Mouse (Mus musculus): ENCODE data around the gene Clstn3. TPM values are rescaled to one million over a fixed set of nuclear protein-coding genes. Genes with fewer than 3 reads are reported as not detected.
"Not testable (repeated sequence)": the region's sequence is repeated elsewhere in the genome, so short reads cannot be mapped to it uniquely, and the experiment has no call there.

The Clstn3 gene
- total RNA-seq, 2 experiments from 2014 or later = 393 to 399 TPM

- TF ChIP-seq CTCF (IDR thresholded peaks at IDR 0.05) = no peak
- Histone ChIP-seq H3K27ac (no peak overlapping the region), H3K4me3 (no peak overlapping the region)
- intact Hi-C loops (cut with DNase I) = loop anchor here (1.0 to 5.0 kb wide), 2 partner anchors 48 to 148 kb away; partner anchors contain the start of gene C1s1
- DNase-seq (ENCODE audit: extremely low spot score in 1 of 2, low spot score in 2 of 2) = no peak
Measured at GRCm38 (mm10) chr6:124493886-124494285, 29.3 kb upstream of the Clstn3 start.

DNA sequence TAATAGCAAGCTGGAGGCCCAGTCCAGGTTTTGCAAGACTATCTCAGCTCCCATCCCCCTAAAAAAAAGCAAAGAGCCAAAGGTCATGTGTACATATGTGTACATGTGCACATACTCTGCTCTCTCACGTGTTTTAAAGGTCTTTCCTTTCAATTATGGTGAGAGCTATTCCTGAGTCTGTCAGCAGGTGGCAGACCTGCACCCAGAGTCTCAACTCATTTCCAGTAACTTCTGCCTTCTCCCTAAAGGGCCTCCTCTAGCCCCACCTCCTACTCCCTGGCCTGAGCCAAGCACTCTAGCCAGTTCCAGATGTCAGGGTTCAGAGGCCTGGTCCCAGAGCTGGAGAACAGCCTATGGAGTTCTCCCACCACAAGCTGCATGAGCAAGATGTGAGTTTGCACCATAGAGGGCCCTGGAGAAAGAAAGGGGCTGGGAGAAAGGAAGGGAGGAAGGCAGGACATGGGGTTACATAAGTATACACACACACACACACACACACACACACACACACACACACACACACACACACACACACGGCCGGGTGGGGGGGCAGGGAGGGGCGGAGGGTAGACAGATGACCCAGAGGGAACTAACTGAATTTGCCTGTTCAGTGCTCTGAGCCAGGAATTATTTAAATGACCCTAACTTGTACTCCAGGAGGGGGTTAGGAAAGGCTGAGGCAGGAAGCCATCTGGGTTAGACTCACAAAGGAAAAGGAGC lies 28.4 kb upstream of the Clstn3 start, which contains the start of gene C1rl:
C1rl (plus strand) TSS at position 272 of the 720 bp plus-strand sequence.
- peak; percentile 58 to 70 for DNase-seq (ENCODE audit: extremely low spot score in 1 of 2, low spot score in 2 of 2)
- no peak within 1 kb of the TSS for H3K4me3 ChIP-seq
- intact Hi-C loops (cut with DNase I) = loop anchor here (1.0 to 5.0 kb wide), 2 partner anchors 49 to 149 kb away; partner anchors contain the start of gene C1s1
- peak; percentile 85 for TF ChIP-seq CTCF (IDR thresholded peaks at IDR 0.05)
- no peak within 1 kb of the TSS for H3K27ac ChIP-seq

GRCm38 (mm10) chr6:124491427-124491826 lies 26.8 kb upstream of the Clstn3 start:
- no peak for TF ChIP-seq CTCF (IDR thresholded peaks at IDR 0.05)
- no peak for DNase-seq (ENCODE audit: extremely low spot score in 1 of 2, low spot score in 2 of 2)
- Histone ChIP-seq H3K27ac (no peak overlapping the region), H3K4me3 (no peak overlapping the region)
- intact Hi-C loops (cut with DNase I) = loop anchor here (5.0 kb wide), 1 partner anchor 151 kb away; no protein-coding TSS in a partner anchor

DNA sequence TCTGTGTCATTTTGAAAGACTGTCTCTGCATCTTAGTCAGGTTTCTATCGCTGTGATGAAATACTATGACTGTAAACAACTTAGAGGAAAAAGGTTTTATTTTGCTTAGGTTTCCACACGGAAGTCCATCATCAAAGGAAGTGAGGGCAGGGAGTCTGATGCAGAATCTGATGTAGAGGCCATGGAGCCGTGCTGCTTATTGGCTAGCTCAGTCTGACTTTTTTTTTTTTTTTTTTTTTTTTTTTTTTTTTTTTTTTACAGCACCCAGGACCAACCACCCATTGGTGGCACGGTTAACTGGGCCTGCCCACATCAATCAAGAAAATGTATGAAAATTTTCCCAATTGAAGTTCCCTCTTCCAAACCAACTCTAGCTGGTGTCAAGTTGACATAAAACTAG lies 24.4 kb upstream of the Clstn3 start:
- Histone ChIP-seq H3K27ac (no peak overlapping the region), H3K4me3 (no peak overlapping the region)
- no peak for DNase-seq (ENCODE audit: extremely low spot score in 1 of 2, low spot score in 2 of 2)
- intact Hi-C loops (cut with DNase I) = no loop called here
- no peak for TF ChIP-seq CTCF (IDR thresholded peaks at IDR 0.05)

- DNase-seq (ENCODE audit: extremely low spot score in 1 of 2, low spot score in 2 of 2) = no peak
- Histone ChIP-seq H3K27ac (no peak overlapping the region), H3K4me3 (no peak overlapping the region)
- no peak for TF ChIP-seq CTCF (IDR thresholded peaks at IDR 0.05)
- intact Hi-C loops (cut with DNase I) = no loop called here
Measured at GRCm38 (mm10) chr6:124487509-124487908, 22.9 kb upstream of the Clstn3 start.

DNA sequence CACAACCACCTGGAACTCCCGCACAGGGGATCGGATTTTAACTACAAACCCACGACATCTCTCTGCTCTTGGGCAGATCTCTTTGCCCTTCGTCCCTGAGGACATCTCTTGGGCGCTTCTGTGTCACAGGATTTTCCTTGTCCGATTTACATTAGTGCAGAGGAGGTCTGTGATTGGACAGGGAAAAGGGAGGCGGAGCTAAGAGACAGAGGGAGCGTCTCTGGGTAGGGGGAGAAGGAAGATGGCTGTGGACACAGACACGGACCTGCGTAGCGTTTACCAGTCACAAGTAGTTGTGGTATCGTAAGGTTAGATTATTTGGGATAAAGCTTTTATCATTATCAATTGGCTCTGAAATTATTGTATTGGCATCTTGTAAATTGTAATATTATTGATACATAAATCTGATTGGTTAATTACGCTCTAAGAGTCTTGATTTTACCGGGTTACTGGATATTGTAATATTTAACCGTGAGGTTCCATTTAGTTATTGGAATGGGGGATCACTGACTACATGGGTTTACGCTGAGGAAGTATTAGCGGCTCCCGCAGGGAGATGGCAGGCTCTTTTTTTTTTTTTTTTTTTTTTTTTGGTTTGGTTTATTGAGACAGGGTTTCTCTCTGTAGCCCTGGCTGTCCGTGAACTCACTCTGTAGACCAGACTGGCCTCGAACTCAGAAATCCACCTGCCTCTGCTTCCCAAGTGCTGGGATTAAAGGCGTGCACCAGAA lies 21.0 kb upstream of the Clstn3 start:
- no peak for TF ChIP-seq CTCF (IDR thresholded peaks at IDR 0.05)
- Histone ChIP-seq H3K4me3 (peak overlapping the region; percentile 34), H3K27ac (no peak overlapping the region)
- intact Hi-C loops (cut with DNase I) = no loop called here
- DNase-seq (ENCODE audit: extremely low spot score in 1 of 2, low spot score in 2 of 2) = no peak

- no peak overlapping the region for H3K27ac ChIP-seq
- intact Hi-C loops (cut with DNase I) = no loop called here
- no peak overlapping the region for H3K4me3 ChIP-seq
- no peak for TF ChIP-seq CTCF (IDR thresholded peaks at IDR 0.05)
- DNase-seq (ENCODE audit: extremely low spot score in 1 of 2, low spot score in 2 of 2) = no peak
Measured at GRCm38 (mm10) chr6:124484851-124485250, 20.3 kb upstream of the Clstn3 start.

DNA sequence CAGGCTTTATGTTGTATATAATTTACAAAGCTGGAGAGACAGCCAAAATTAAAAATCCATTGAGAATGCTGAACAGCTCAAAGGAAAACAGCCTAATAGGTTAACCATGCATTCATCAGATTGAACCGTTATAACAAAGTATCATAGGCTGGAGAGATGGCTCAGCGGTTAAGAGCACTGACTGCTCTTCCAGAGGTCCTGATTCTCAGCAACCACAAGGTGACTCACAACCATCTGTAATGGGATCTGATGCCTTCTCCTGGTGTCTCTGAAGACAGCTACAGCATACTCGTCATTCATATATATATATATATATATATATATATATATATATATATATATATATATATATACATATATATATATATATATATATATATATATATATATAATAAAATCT lies 19.2 kb upstream of the Clstn3 start:
- DNase-seq (ENCODE audit: extremely low spot score in 1 of 2, low spot score in 2 of 2); H3K4me3 ChIP-seq; H3K27ac ChIP-seq; intact Hi-C loops (cut with DNase I): not testable (repeated sequence)

GRCm38 (mm10) chr6:124481571-124481970 lies 17.0 kb upstream of the Clstn3 start:
- intact Hi-C loops (cut with DNase I) = loop anchor here (2.0 kb wide), 1 partner anchor 61 kb away; the partner anchor contains the start of gene C1s1
- peak in 1 of 2 experiments; percentile 60 for DNase-seq (ENCODE audit: extremely low spot score in 1 of 2, low spot score in 2 of 2)
- Histone ChIP-seq H3K4me3 (no peak overlapping the region), H3K27ac (no peak overlapping the region)
- peak; percentile 76 for TF ChIP-seq CTCF (IDR thresholded peaks at IDR 0.05)

- H3K4me3 ChIP-seq = no peak overlapping the region
- intact Hi-C loops (cut with DNase I) = loop anchor here (2.0 kb wide), 1 partner anchor 63 kb away; the partner anchor contains the start of gene C1s1
- H3K27ac ChIP-seq = no peak overlapping the region
- peak; percentile 83 for TF ChIP-seq CTCF (IDR thresholded peaks at IDR 0.05)
- DNase-seq (ENCODE audit: extremely low spot score in 1 of 2, low spot score in 2 of 2) = no peak
Measured at GRCm38 (mm10) chr6:124480295-124480694, 15.7 kb upstream of the Clstn3 start.

DNA sequence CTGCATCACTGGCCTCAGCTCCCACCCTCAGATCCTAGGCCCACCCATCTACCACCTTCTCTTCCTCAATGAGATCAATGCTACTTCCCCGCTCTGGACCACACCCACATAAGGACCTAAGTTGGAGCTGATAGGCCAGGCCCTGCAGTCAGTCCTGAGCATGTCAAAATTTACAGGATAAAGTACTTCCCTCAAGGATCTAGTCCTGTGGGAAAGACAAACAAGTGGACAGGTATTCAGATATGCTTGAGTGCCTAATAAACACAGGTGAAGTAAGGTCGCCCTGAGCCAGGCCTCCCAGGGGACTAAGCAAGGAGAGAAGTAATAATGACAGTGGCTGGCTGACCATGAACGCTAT lies 15.0 kb upstream of the Clstn3 start:
- no peak for DNase-seq (ENCODE audit: extremely low spot score in 1 of 2, low spot score in 2 of 2)
- no peak for TF ChIP-seq CTCF (IDR thresholded peaks at IDR 0.05)
- intact Hi-C loops (cut with DNase I) = no loop called here
- no peak overlapping the region for H3K27ac ChIP-seq
- H3K4me3 ChIP-seq = no peak overlapping the region

DNA sequence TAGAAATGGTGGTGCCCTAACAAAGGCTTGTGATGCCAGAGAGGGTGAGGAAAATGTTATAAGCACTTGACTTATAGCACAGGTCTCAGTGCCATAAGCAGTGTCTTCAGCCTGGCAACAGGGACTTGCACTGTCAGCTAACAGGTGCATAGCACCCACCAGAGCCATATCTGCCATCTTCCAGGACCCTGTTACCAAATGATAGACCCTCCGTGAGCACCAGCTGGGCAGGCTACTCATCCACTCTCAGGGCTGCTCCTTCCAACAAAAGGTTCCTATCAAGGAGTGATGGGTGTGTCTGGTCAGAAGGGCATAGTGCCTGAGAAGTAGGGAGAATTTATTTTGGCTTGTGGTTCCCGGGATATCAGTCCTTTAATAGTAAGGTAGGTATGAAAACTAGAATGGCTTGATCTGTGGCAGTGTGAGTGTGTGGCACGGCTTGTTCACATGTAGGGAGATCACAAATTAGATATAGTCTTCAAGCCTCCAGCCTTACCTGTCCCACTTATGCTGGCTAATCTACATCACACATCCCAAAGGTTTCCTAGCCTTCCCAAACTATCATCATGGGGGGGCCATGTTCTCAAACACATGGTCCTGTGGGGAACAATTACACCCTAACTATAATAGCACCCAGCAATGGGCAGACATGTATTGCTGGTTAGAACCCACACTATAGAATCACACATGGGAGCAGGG lies 14.4 kb upstream of the Clstn3 start:
- intact Hi-C loops (cut with DNase I) = no loop called here
- no peak overlapping the region for H3K27ac ChIP-seq
- no peak for DNase-seq (ENCODE audit: extremely low spot score in 1 of 2, low spot score in 2 of 2)
- H3K4me3 ChIP-seq = no peak overlapping the region
- TF ChIP-seq CTCF (IDR thresholded peaks at IDR 0.05) = no peak
